Mouse (Mus musculus) lung, postnatal 0 days (tissue): ENCODE results near the gene Ccdc62. TPM values are rescaled to one million over a fixed set of nuclear protein-coding genes. Genes with fewer than 3 reads are reported as not detected.

ENCODE experiments used
- ATAC-seq: fragments of 200-750 bp; cut with Nextera tagmentation; 2 replicates; pipeline ENCODE4 v1.8.0; 2017; ENCODE audit warnings: moderate library complexity
- DNase-seq: peaks from one replicate; pipeline ENCODE4 v3.0.0-alpha.2; 2016; ENCODE audit warnings: low spot score
- H3K27ac ChIP-seq: fragments of 300-500 bp; sonication (generic); 2 replicates; pipeline ENCODE4 v1.5.1; 2014; ENCODE audit warnings: antibody characterized with exemption, mild to moderate bottlenecking, low read length, mixed read lengths
- H3K27me3 ChIP-seq: fragments of 300-500 bp; sonication (generic); replicated peaks from 2 replicates; pipeline ENCODE4 v1.6.1; 2014; ENCODE audit warnings: low read length, mixed read lengths; ENCODE audit not compliant: insufficient read depth
- H3K36me3 ChIP-seq: fragments of 300-500 bp; sonication (generic); 2 replicates; pipeline ENCODE4 v1.6.1; 2014; ENCODE audit warnings: low read length, mixed read lengths; ENCODE audit not compliant: insufficient read depth
- H3K4me1 ChIP-seq: fragments of 300-500 bp; sonication (generic); 2 replicates; pipeline ENCODE4 v1.6.1; 2014; ENCODE audit warnings: antibody characterized with exemption, low read depth, low read length, mixed read lengths; ENCODE audit not compliant: insufficient read depth
- H3K4me2 ChIP-seq: fragments of 300-500 bp; sonication (generic); replicated peaks from 2 replicates; pipeline ENCODE4 v1.6.1; 2014; ENCODE audit warnings: low read depth, mild to moderate bottlenecking, low read length, moderate library complexity, mixed read lengths
- H3K4me3 ChIP-seq: fragments of 300-500 bp; sonication (generic); 2 replicates; pipeline ENCODE4 v1.5.1; 2014; ENCODE audit warnings: low read depth, low read length
- H3K9ac ChIP-seq: fragments of 300-500 bp; sonication (generic); replicated peaks from 2 replicates; pipeline ENCODE4 v1.6.1; 2014; ENCODE audit warnings: low read depth, mild to moderate bottlenecking
- H3K9me3 ChIP-seq: fragments of 300-500 bp; sonication (generic); 2 replicates; pipeline ENCODE4 v1.6.1; 2016; ENCODE audit warnings: low read length, mixed read lengths
- CTCF ChIP-seq: IDR thresholded peaks from 2 replicates; pipeline ENCODE4 v1.5.1; 2016; ENCODE audit warnings: antibody characterized with exemption, mild to moderate bottlenecking
- EP300 ChIP-seq: IDR thresholded peaks from 2 replicates; pipeline ENCODE4 v1.6.1; 2016; ENCODE audit warnings: antibody characterized with exemption, mild to moderate bottlenecking, control low read depth
- WGBS: fragments of 180-500 bp; shearing (Covaris S2); extraction: QIAGEN DNeasy Blood & Tissue Kit; methylation state at CpG from one replicate; pipeline ENCODE4 v1.1.7; 2014; 5-methylcytosine and 5-hydroxymethylcytosine counted together
- microRNA-seq: library from miRNA; unstranded; fragments of <30 nt; microRNA quantifications from one replicate; pipeline ENCODE4, GENCODE M21; 2016
- polyA plus RNA-seq: library from polyadenylated mRNA; unstranded; fragments of >200 nt; fragmentation: Nextera tagmentation; extraction: Ambion mirVana; gene quantifications from 2 replicates; pipeline ENCODE4 v1.2.1, GENCODE M21; 2015

The Ccdc62 gene
- polyA plus RNA-seq, 1 experiment from 2014 or later = 6.3 TPM

DNA sequence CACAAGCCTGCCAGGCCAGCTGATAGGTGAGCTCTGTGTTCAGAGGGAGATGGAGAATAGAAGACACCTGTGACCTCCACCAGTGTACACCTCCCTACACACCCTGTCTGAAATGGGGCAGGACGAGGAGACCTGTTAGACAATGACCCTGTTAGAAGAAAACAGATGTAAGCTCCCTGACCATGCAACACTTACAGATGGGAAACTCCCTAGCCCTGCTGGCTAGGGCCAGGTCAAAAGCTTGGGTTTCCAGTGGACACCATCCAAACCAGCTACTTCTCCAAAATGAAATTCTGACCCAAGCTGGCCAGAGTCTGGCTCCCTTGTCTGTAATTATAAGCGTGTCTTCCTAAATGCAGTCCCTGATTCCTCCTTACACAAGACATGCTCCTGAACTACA, 85.2 kb downstream of the Ccdc62 start:
- no peak for DNase-seq
- H3K27ac ChIP-seq = peak overlapping the region; percentile 38; the same call in 1 of the 2 replicates
- no peak overlapping the region for H3K4me2 ChIP-seq
- H3K36me3 ChIP-seq = no peaks in the 10 kb centered on the region
- no peak for ATAC-seq
- H3K9me3 ChIP-seq = no peaks in the 10 kb centered on the region
- H3K9ac ChIP-seq = no peak overlapping the region
- H3K27me3 ChIP-seq = no peaks in the 10 kb centered on the region
- H3K4me1 ChIP-seq = peaks cover 58% of the 10 kb centered on the region; the same call in 1 of the 2 replicates
- 91% methylated on average over 2 of the region's 2 CpGs for WGBS
- TF ChIP-seq EP300 (no peak), CTCF (no peak)
- no peak overlapping the region for H3K4me3 ChIP-seq

DNA sequence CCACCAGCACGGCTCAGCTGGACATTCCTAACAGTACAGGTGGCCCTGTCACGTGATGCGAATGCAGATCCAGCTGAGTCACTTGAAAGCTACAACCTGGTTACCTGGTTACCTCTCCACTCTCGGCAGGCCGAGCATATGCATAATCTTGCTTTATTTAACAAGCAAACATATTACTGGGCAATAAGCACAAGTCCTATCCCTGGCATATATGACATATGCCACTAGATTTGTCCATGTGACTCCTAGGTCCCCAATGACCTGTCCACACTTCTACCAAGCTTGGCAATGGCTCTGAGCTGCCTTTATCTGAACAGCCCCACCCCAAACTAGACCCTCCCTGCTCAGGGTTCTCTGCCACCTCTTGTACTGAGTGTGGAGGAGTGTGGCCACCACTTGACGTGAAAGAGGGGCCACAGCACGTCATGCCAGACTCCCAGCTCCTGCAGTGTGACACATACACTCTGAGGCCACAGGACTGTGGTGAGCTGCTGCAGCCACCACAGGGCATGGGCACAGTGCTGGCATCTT, 85.9 kb downstream of the Ccdc62 start:
- H3K4me3 ChIP-seq = no peak overlapping the region
- no peak overlapping the region for H3K9ac ChIP-seq
- 64% methylated on average over 7 of the region's 7 CpGs for WGBS
- no peaks in the 10 kb centered on the region for H3K9me3 ChIP-seq
- H3K4me2 ChIP-seq = no peak overlapping the region
- ATAC-seq (peak; percentile 63), DNase-seq (peak; percentile 78)
- H3K27ac ChIP-seq = peak overlapping the region; percentile 54
- no peaks in the 10 kb centered on the region for H3K36me3 ChIP-seq
- no peaks in the 10 kb centered on the region for H3K27me3 ChIP-seq
- peaks cover 56% of the 10 kb centered on the region; the same call in 1 of the 2 replicates for H3K4me1 ChIP-seq
- TF ChIP-seq EP300 (peak; percentile 51), CTCF (no peak)

GRCm38 (mm10) chr5:124017941-124018340, 87.5 kb downstream of the Ccdc62 start:
- Histone ChIP-seq H3K27ac (no peak overlapping the region), H3K9ac (no peak overlapping the region), H3K27me3 (no peaks in the 10 kb centered on the region), H3K4me1 (peaks cover 47% of the 10 kb centered on the region; the same call in 1 of the 2 replicates), H3K4me3 (no peak overlapping the region), H3K9me3 (no peaks in the 10 kb centered on the region), H3K36me3 (no peaks in the 10 kb centered on the region), H3K4me2 (no peak overlapping the region)
- ATAC-seq (no peak), DNase-seq (no peak)
- TF ChIP-seq CTCF = no peak
- no peak for TF ChIP-seq EP300
- 59% methylated on average over 9 of the region's 9 CpGs for WGBS

DNA sequence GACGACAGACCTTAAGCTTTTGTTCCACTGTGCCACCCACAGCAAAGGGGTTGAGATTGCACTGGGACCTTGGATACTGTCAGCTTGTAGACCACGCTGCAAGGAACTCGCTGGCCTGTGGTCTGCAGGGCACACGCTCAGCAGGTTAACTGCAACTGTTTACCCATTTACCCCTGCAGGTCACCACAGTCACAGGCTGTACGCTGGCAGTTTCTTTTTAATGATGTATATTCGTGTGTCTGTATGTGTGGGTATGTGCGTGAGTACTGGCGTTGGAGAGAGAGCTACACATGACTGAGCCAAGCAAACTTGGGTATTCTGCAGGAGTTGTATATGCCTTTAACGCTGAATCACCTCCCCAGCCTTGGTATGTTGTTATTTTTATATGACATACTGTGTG, 88.2 kb downstream of the Ccdc62 start:
- ATAC-seq = no peak
- H3K36me3 ChIP-seq = no peaks in the 10 kb centered on the region
- H3K4me3 ChIP-seq = no peak overlapping the region
- no peak for DNase-seq
- no peaks in the 10 kb centered on the region for H3K9me3 ChIP-seq
- no peak overlapping the region for H3K4me2 ChIP-seq
- peak overlapping the region; percentile 75 for H3K27ac ChIP-seq
- 73% methylated on average over 9 of the region's 9 CpGs for WGBS
- peaks cover 41% of the 10 kb centered on the region; the same call in 1 of the 2 replicates for H3K4me1 ChIP-seq
- no peak for TF ChIP-seq CTCF
- no peak for TF ChIP-seq EP300
- H3K27me3 ChIP-seq = no peaks in the 10 kb centered on the region
- H3K9ac ChIP-seq = no peak overlapping the region

Small RNA genes within 50 kb of the gene (microRNA-seq; reads per million reads assigned to microRNA genes)
- not detected for gene Mir7032

Other genes starting within 250 kb of the Ccdc62 start
- 38.0 and 43.7 TPM in 2 replicates for gene Clip1, start 246.1 kb upstream of the Ccdc62 start, polyA plus RNA-seq
- gene Zcchc8, start 209.6 kb upstream of the Ccdc62 start, polyA plus RNA-seq = 31.6 and 37.7 TPM in 2 replicates
- gene Rsrc2, start 181.3 kb upstream of the Ccdc62 start, polyA plus RNA-seq = 96.7 and 102 TPM in 2 replicates
- gene Kntc1, start 181.0 kb upstream of the Ccdc62 start, polyA plus RNA-seq = 0.92 and 2.9 TPM in 2 replicates
- 3.7 and 5.4 TPM in 2 replicates for gene Hcar2, start 65.2 kb upstream of the Ccdc62 start, polyA plus RNA-seq
- 0.53 and 0.55 TPM in 2 replicates for gene Hcar1, start 50.7 kb upstream of the Ccdc62 start, polyA plus RNA-seq
- 70.7 and 87.3 TPM in 2 replicates for gene Denr, start 23.5 kb upstream of the Ccdc62 start, polyA plus RNA-seq
- 0.24 and 1.2 TPM in 2 replicates for gene Gm43518, start 3.3 kb upstream of the Ccdc62 start, polyA plus RNA-seq
- 20.0 and 22.7 TPM in 2 replicates for gene Hip1r, start 42.9 kb downstream of the Ccdc62 start, polyA plus RNA-seq
- 28.5 and 31.0 TPM in 2 replicates for gene Vps37b, start 101.6 kb downstream of the Ccdc62 start, polyA plus RNA-seq
- gene Abcb9, start 165.1 kb downstream of the Ccdc62 start, polyA plus RNA-seq = 2.6 and 3.1 TPM in 2 replicates
- gene Ogfod2, start 181.6 kb downstream of the Ccdc62 start, polyA plus RNA-seq = 27.4 and 29.4 TPM in 2 replicates
- gene Arl6ip4, start 185.4 kb downstream of the Ccdc62 start, polyA plus RNA-seq = 92.2 and 99.7 TPM in 2 replicates